In genomic region chr9:44841241-44841640, GRCm38 (mm10) we compare ENCODE assay signal across 10 mouse cellular contexts. TPM values are rescaled to one million over a fixed set of nuclear protein-coding genes. Genes with fewer than 3 reads are reported as not detected.
DNase-seq lines count a peak whose midpoint lies in the region; ATAC-seq and TF ChIP-seq lines count a peak whose summit lies in the region.
"Had no signal": no experiment of that assay in that cellular context is flagged by ENCODE, and none has a peak within 500 bp of the region (broad histone marks: within the 10 kb centered on the region; RNA-seq: fewer than 3 reads in every experiment).

No protein-coding gene starts in this region.

- intact Hi-C loops in gastrocnemius, postnatal 14 days (cut with DNase I; ENCODE audit: low total_unique reads), result loop anchor here (5.0 kb wide), 2 partner anchors 41 to 121 kb away; partner anchors contain the start of gene Kmt2a

- ATAC-seq in intestine, postnatal 0 days, result no peak
- ATAC-seq in intestine, embryonic 15.5 days, result no peak

- 81% methylated on average over 10 of the region's 10 CpGs for WGBS in intestine, postnatal 0 days
- 79% methylated on average over 10 of the region's 10 CpGs for WGBS in intestine, embryonic 15.5 days
- WGBS in limb, embryonic 10.5 days, result 91% methylated on average over 10 of the region's 10 CpGs

- H3K4me3 ChIP-seq in intestine, postnatal 0 days (ENCODE audit: low read depth, low read length), result no peak overlapping the region
- H3K4me3 ChIP-seq in intestine, embryonic 15.5 days (replicated peaks), result no peak overlapping the region
- no peak overlapping the region for H3K4me3 ChIP-seq in limb, embryonic 10.5 days
- H3K4me3 ChIP-seq: limb, embryonic 15.5 days had no signal

- no peak overlapping the region for H3K9ac ChIP-seq in intestine, postnatal 0 days (ENCODE audit: low read depth, low read length)
- no peak overlapping the region for H3K9ac ChIP-seq in intestine, embryonic 15.5 days
- H3K9ac ChIP-seq: limb, embryonic 15.5 days had no signal

- H3K9me3 ChIP-seq in intestine, postnatal 0 days (ENCODE audit: control insufficient read depth), result no peaks in the 10 kb centered on the region
- H3K9me3 ChIP-seq in intestine, embryonic 15.5 days, result no peaks in the 10 kb centered on the region
- no peaks in the 10 kb centered on the region for H3K9me3 ChIP-seq in limb, embryonic 10.5 days (replicated peaks)
- H3K9me3 ChIP-seq: limb, embryonic 15.5 days had no signal

- DNase-seq in ES-CJ7 (ENCODE audit: low read depth, low spot score), result peak; percentile 56
- DNase-seq in cerebellum, adult 9-10 months, result peak; percentile 59
- peak; percentile 38 for DNase-seq in lung, postnatal 25 days (ENCODE audit: low spot score)
- no peak for DNase-seq in limb, embryonic 10.5 days (ENCODE audit: low spot score)
- no peak for DNase-seq in left cerebral cortex, adult 8-10 months (ENCODE audit: low spot score in 2 of 2)
- DNase-seq in gastrocnemius, postnatal 14 days, result no peak

- peak; percentile 78 for TF ChIP-seq CTCF in intestine, postnatal 0 days (IDR thresholded peaks at IDR 0.05; ENCODE audit: low read depth)

- no peaks in the 10 kb centered on the region for H3K27me3 ChIP-seq in intestine, postnatal 0 days (replicated peaks; ENCODE audit: control insufficient read depth, insufficient read depth, low read length)
- no peaks in the 10 kb centered on the region for H3K27me3 ChIP-seq in intestine, embryonic 15.5 days (replicated peaks)
- no peaks in the 10 kb centered on the region for H3K27me3 ChIP-seq in limb, embryonic 10.5 days (ENCODE audit: low read depth, poor library complexity, severe bottlenecking)
- H3K27me3 ChIP-seq: limb, embryonic 15.5 days had no signal

- H3K36me3 ChIP-seq in intestine, postnatal 0 days (ENCODE audit: control insufficient read depth, insufficient read depth), result peaks cover 60% of the 10 kb centered on the region
- H3K36me3 ChIP-seq in intestine, embryonic 15.5 days, result peaks cover 25% of the 10 kb centered on the region
- peaks cover 98% of the 10 kb centered on the region for H3K36me3 ChIP-seq in limb, embryonic 10.5 days

- H3K4me1 ChIP-seq in intestine, postnatal 0 days (replicated peaks; ENCODE audit: control insufficient read depth, insufficient read depth, low read length), result no peaks in the 10 kb centered on the region
- no peaks in the 10 kb centered on the region for H3K4me1 ChIP-seq in intestine, embryonic 15.5 days (replicated peaks)
- H3K4me1 ChIP-seq in limb, embryonic 10.5 days, result no peaks in the 10 kb centered on the region
- H3K4me1 ChIP-seq: limb, embryonic 15.5 days had no signal

- H3K4me2 ChIP-seq in intestine, postnatal 0 days (replicated peaks; ENCODE audit: low read depth), result no peak overlapping the region
- no peak overlapping the region for H3K4me2 ChIP-seq in intestine, embryonic 15.5 days (replicated peaks)
- H3K4me2 ChIP-seq: limb, embryonic 15.5 days had no signal

- no peak overlapping the region for H3K27ac ChIP-seq in intestine, postnatal 0 days (ENCODE audit: low read depth, low read length)
- H3K27ac ChIP-seq in intestine, embryonic 15.5 days, result no peak overlapping the region
- no peak overlapping the region for H3K27ac ChIP-seq in limb, embryonic 10.5 days
- H3K27ac ChIP-seq: limb, embryonic 15.5 days had no signal

RNA-seq across cellular contexts. Expression of gene Ttc36, which starts 38.4 kb away (rescaled TPM):
- 3.2 and 4.0 TPM in 2 replicates for polyA plus RNA-seq in intestine, postnatal 0 days (2015; fragmentation: Nextera tagmentation; extraction: Ambion mirVana)
- polyA plus RNA-seq in intestine, embryonic 15.5 days (2015; fragmentation: Nextera tagmentation; extraction: Ambion mirVana), result 4.0 and 4.4 TPM in 2 replicates
- not detected in 2 replicates for polyA plus RNA-seq in limb, embryonic 10.5 days (2016; fragmentation: Nextera tagmentation; extraction: Ambion mirVana)
- 1 to 10 TPM in 3 of 4 experiments, under 1 TPM in 1; 0.42 to 1.4 (median 1.2) TPM for total RNA-seq in left cerebral cortex, adult 8-10 months (2022)
- total RNA-seq in gastrocnemius, postnatal 14 days (2021), result under 1 TPM in 1 of 2 experiments, not detected in 1; 0.73 TPM
- polyA plus RNA-seq: embryonic facial prominence, embryonic 14.5 days had no signal

RNA-seq across cellular contexts. Expression of gene Kmt2a, which starts 39.9 kb away (rescaled TPM):
- 2.9 and 3.4 TPM in 2 replicates for polyA plus RNA-seq in intestine, postnatal 0 days (2015; fragmentation: Nextera tagmentation; extraction: Ambion mirVana)
- polyA plus RNA-seq in intestine, embryonic 15.5 days (2015; fragmentation: Nextera tagmentation; extraction: Ambion mirVana), result 11.5 and 13.1 TPM in 2 replicates
- 13.7 and 14.1 TPM in 2 replicates for polyA plus RNA-seq in limb, embryonic 10.5 days (2016; fragmentation: Nextera tagmentation; extraction: Ambion mirVana)
- 100 to 1,000 TPM in 1 of 4 experiments, 10 to 100 TPM in 3; 64.3 to 102 (median 73.5) TPM for total RNA-seq in left cerebral cortex, adult 8-10 months (2022)
- 10 to 100 TPM; 11.8 to 14.3 TPM for total RNA-seq in gastrocnemius, postnatal 14 days (2021)

RNA-seq across cellular contexts. Expression of gene Tmem25, which starts 42.1 kb away (rescaled TPM):
- 4.2 and 4.9 TPM in 2 replicates for polyA plus RNA-seq in intestine, postnatal 0 days (2015; fragmentation: Nextera tagmentation; extraction: Ambion mirVana)
- polyA plus RNA-seq in intestine, embryonic 15.5 days (2015; fragmentation: Nextera tagmentation; extraction: Ambion mirVana), result 4.8 and 5.2 TPM in 2 replicates
- polyA plus RNA-seq in limb, embryonic 10.5 days (2016; fragmentation: Nextera tagmentation; extraction: Ambion mirVana), result 1.3 and 1.9 TPM in 2 replicates
- 10 to 100 TPM; 44.8 to 61.5 (median 58.2) TPM for total RNA-seq in left cerebral cortex, adult 8-10 months (2022)
- 10 to 100 TPM in 1 of 2 experiments, 1 to 10 TPM in 1; 9.4 to 11.6 TPM for total RNA-seq in gastrocnemius, postnatal 14 days (2021)

Comparison
In these comparisons a context has a peak if more than half of its experiments do, and no peak if none do; other contexts are left out.
1. DNase-seq: peak in ES-CJ7 (single experiment), cerebellum, adult 9-10 months (single experiment) and lung, postnatal 25 days (single experiment); none in limb, embryonic 10.5 days (single experiment), left cerebral cortex, adult 8-10 months (0 of 2) and gastrocnemius, postnatal 14 days (single experiment).